Mouse (Mus musculus): Measurements from ENCODE around the gene Rrp7a.

Rrp7a gene

DNA sequence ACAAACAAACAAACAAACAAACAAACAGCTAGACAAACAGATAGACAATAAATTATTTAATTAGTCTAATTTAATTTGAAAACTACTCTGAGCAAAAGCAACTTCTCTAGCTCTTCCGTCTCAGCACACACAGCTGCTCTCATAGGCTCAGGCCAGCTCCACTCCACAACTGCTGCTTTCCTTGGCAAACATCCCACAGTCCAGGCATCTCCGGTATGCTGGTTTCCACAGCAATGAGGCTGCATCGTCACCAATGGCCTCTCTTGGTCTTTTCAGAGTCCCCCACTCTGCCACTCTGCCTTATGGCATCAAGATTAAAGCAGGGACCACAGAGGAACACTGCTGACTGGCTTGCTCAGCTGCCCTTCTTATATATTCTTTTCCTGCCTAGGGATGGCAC is 51.7 kb downstream of the Rrp7a start:
- in situ Hi-C loops (cut with MboI, MseI), result no loop called here

DNA sequence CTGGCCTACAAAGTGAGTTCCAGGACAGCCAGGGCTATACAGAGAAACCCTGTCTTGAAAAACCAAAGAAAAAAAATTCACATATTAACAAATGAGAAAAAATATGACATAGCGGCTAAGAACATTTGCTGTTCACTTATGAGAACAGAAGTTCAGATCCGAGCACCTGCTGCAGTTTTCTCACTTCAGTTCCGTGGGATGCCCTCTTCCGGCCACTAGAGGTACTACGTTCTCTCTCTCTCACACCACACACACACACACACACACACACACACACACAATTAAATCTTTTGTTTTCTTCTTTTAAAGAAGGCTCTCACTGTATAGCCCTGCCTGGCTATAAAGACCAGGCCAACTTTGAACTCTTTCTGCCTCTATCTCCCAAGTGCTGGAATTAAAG is 54.3 kb downstream of the Rrp7a start:
- in situ Hi-C loops (cut with MboI, MseI), result no loop called here

DNA sequence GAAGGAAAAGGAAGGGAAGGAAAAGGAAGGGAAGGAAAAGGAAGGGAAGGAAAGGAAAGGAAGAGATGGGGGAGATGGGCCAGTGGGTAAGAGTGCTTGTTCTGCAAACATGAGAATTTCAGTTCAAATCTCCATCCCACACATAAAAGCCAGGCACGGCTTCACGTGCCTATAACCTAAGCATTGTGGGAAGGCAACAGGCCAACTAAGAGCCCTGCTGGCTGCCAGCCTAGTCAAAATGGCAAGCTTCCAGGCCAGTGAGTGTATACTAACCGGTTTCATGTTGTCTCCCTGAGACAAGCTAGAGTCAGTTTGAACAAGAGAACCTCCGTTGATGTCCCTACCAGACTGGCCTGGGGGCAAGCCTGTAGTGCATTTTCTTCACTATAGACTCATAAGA is 57.1 kb downstream of the Rrp7a start:
- in situ Hi-C loops (cut with MboI, MseI), result no loop called here
